Mouse (Mus musculus) olfactory bulb, adult 2 months (tissue): ENCODE measurements around the gene AI464131.
A peak's percentile ranks its signal among the peaks of the same experiment; 100 is the strongest.

ENCODE experiments used
- CTCF ChIP-seq: fragments of 200-500 bp; IDR thresholded peaks from 2 replicates; pipeline ENCODE4 v1.5.1; 2012; ENCODE audit warnings: low read depth, mild to moderate bottlenecking, low read length, moderate library complexity; ENCODE audit not compliant: insufficient read depth
- POLR2A ChIP-seq: fragments of 200-500 bp; IDR thresholded peaks from 2 replicates; pipeline ENCODE4 v1.6.1; 2012; ENCODE audit warnings: mild to moderate bottlenecking, low read depth, low read length, moderate library complexity; ENCODE audit not compliant: insufficient read depth

DNA sequence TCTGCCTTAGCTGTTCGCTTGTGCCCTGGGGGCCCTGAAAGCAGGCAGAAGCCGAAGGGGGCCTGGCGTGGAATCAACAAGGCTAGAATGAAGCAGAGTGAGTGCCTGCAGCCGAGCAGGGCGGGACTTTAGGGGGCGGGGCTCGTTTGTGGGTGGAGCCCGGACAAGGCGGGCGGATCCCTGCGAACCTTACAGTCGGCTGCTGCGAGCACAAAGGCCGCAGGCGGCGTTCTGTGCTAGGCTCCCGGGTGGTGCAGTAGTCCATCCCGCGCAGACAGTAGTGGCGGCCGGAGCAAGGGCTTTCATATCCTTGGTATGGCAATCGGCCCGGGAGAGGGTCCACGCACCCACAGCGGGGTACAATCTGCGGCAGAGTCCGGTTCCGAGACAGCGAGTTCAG is 4.0 kb upstream of the AI464131 start:
- TF ChIP-seq POLR2A (peak; percentile 71), CTCF (no peak)
